Mouse (Mus musculus): ENCODE data around the gene Entr1.
"Not testable (repeated sequence)": the region's sequence is repeated elsewhere in the genome, so short reads cannot be mapped to it uniquely, and the experiment has no call there.

Gene Entr1

GRCm38 (mm10) chr2:26387713-26388112 is 1.4 kb downstream of the Entr1 start:
- no peak for DNase-seq (ENCODE audit: low read depth)

- not testable (repeated sequence) for DNase-seq (ENCODE audit: low read depth)
These were observed 8.2 kb downstream of the Entr1 start for GRCm38 (mm10) chr2:26380871-26381270.

- DNase-seq (ENCODE audit: low read depth), result peak; percentile 88
These were observed 8.9 kb downstream of the Entr1 start, which contains the start of gene Snapc4 for GRCm38 (mm10) chr2:26380131-26380771. TSS of gene Snapc4 (minus strand) at chr2:26380653.

GRCm38 (mm10) chr2:26372396-26372795 is 16.7 kb downstream of the Entr1 start:
- DNase-seq (ENCODE audit: low read depth), result peak; percentile 51

- no peak for DNase-seq (ENCODE audit: low read depth)
These were observed 20.5 kb downstream of the Entr1 start for GRCm38 (mm10) chr2:26368572-26368971.

GRCm38 (mm10) chr2:26367911-26368310 is 21.2 kb downstream of the Entr1 start:
- no peak for DNase-seq (ENCODE audit: low read depth)

GRCm38 (mm10) chr2:26364738-26365465 is 24.2 kb downstream of the Entr1 start:
- DNase-seq (ENCODE audit: low read depth), result peak; percentile 67

- DNase-seq (ENCODE audit: low read depth), result no peak
These were observed 25.6 kb downstream of the Entr1 start for GRCm38 (mm10) chr2:26363481-26363880.

GRCm38 (mm10) chr2:26362991-26363390 is 26.1 kb downstream of the Entr1 start:
- DNase-seq (ENCODE audit: low read depth), result no peak

- DNase-seq (ENCODE audit: low read depth), result no peak
These were observed 28.3 kb downstream of the Entr1 start, which contains the start of gene Card9 for GRCm38 (mm10) chr2:26360772-26361171. TSS of gene Card9 (minus strand) at chr2:26360918.

GRCm38 (mm10) chr2:26359983-26360382 is 29.1 kb downstream of the Entr1 start:
- no peak for DNase-seq (ENCODE audit: low read depth)

- no peak for DNase-seq (ENCODE audit: low read depth)
These were observed 30.3 kb downstream of the Entr1 start for GRCm38 (mm10) chr2:26358667-26359320.

- DNase-seq (ENCODE audit: low read depth), result no peak
These were observed 31.6 kb downstream of the Entr1 start for GRCm38 (mm10) chr2:26357484-26357883.

GRCm38 (mm10) chr2:26356678-26357077 is 32.4 kb downstream of the Entr1 start:
- DNase-seq (ENCODE audit: low read depth), result no peak

GRCm38 (mm10) chr2:26356231-26356630 is 32.9 kb downstream of the Entr1 start:
- DNase-seq (ENCODE audit: low read depth), result no peak

- no peak for DNase-seq (ENCODE audit: low read depth)
These were observed 34.7 kb downstream of the Entr1 start for GRCm38 (mm10) chr2:26354401-26354800.

GRCm38 (mm10) chr2:26353066-26353980 is 35.8 kb downstream of the Entr1 start:
- DNase-seq (ENCODE audit: low read depth), result no peak

GRCm38 (mm10) chr2:26352291-26352910 is 36.7 kb downstream of the Entr1 start:
- DNase-seq (ENCODE audit: low read depth), result no peak

GRCm38 (mm10) chr2:26351358-26352290 is 37.5 kb downstream of the Entr1 start, which contains the start of gene Dnlz:
TSS of gene Dnlz (minus strand) at chr2:26352110.
- DNase-seq (ENCODE audit: low read depth), result peak; percentile 96

GRCm38 (mm10) chr2:26348241-26348640 is 40.9 kb downstream of the Entr1 start:
- no peak for DNase-seq (ENCODE audit: low read depth)
